Mouse (Mus musculus): ENCODE results near the gene Ccr10.
A peak's percentile ranks its signal among the peaks of the same experiment; 100 is the strongest.

Gene Ccr10

GRCm38 (mm10) chr11:101174851-101175628 lies at the start of gene Ccr10:
Gene Ccr10 (minus strand): TSS chr11:101175443.
- peak; percentile 71 for DNase-seq

- DNase-seq, result no peak
Observed at GRCm38 (mm10) chr11:101224337-101224736, 49.1 kb upstream of the Ccr10 start.

- DNase-seq, result no peak
Observed at GRCm38 (mm10) chr11:101221306-101221986, 46.2 kb upstream of the Ccr10 start.

- DNase-seq, result no peak
Observed at GRCm38 (mm10) chr11:101220853-101221252, 45.6 kb upstream of the Ccr10 start.

DNA sequence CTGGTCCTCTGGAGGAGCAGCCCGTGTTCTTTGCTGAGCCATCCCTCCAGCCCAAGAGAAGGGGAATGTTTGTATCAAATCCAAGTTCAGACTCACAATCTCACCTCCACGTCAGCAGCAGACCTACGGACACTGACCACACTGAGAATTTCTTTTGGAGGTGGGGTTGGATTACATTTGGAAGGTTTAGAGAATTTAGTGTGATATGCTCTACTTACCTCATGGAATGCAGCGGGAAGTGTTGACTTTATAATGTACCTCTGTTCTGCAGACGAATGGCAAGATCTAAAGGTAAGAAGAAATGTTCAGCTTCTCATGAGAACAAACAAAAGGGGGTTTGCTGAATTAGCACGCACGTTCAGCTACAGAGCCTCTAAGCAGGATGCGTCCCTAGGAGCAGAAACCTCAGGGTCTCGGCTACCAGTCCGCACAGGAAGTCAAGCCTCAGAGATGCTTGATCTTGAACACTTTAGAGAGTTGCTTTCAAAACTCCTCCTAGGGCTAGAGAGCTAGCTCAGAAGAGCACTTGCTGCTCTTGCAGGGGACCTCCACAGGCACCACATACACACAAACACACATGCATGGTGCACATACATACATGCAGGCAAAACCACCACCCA lies 43.3 kb upstream of the Ccr10 start:
- no peak for DNase-seq

DNA sequence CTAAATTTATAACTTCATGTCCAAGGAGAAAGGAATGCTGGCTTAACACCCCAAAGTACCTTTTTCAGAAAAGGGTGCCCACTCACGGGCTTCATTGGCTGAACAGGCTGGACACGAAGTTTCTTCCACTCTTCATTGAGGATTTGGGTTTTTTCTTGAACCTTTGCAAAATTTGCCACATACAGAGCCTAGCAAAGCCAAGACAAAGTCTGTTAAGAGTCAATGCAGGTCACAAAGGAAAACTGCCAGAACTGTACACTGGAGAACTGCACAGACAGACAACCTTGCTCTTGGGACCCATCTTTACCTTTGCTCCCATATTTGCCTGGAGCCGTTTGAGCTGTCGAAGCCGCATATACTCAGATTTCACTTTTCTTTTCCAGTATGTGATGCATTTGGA lies 41.7 kb upstream of the Ccr10 start:
- no peak for DNase-seq

DNA sequence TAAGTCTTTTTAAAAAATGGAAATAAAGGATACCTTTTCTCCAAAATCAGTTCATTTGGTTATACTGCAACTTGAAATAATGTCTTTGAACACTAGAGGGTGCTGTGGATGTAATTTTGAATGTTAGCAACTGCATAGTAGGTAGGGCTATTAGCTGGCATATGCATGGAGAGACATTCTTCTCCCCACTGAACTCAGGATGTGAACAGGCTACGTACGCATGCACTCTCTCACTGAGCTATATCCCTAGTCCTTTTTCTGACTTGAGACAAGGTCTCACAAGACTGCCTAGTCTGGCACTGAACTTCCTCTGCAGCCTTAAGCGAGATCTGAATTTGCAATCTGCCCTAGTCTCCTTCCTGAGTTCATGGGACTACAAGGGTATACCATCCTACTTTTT lies 36.7 kb upstream of the Ccr10 start:
- DNase-seq, result no peak

DNA sequence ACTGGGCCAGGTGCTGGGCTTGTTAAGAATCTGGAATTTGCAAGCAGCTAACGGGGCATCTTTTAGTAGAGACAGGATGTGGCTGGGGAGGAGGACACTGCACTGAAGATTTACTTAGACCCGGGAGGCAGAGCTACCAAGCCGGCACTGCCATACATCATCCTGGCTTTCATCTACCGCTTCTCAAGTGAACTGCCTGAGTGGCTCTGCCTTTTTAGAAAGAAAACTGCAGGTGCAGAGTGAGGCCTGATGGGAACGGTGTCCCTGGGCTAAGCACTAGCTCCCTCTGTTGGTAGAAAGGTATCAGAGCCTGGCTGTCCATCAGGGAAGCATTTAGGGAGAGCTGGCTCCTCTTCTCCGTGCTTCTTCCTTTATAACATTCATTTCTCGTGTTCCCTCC lies 25.7 kb upstream of the Ccr10 start:
- peak; percentile 85 for DNase-seq

DNA sequence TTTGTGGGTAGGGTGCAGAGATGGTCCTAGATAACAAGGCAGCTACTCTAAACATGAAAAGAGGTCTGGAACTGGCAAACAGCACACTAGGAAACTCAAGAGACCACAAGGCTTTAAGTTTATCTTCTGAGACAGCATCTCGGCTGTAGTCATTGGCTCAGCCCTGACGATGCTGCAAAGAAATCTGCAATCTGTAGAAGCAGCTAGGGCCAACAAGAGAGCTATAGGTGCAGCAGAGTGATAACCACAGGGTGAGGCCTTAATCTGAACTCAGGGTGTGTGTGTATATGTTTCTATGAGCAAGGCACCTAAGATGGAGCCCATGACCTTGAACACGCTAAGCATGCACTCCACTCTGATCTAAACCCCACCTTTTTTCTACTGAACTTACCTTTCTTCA lies 24.3 kb upstream of the Ccr10 start:
- no peak for DNase-seq

- no peak for DNase-seq
Observed at GRCm38 (mm10) chr11:101196175-101196574, 20.9 kb upstream of the Ccr10 start.

DNA sequence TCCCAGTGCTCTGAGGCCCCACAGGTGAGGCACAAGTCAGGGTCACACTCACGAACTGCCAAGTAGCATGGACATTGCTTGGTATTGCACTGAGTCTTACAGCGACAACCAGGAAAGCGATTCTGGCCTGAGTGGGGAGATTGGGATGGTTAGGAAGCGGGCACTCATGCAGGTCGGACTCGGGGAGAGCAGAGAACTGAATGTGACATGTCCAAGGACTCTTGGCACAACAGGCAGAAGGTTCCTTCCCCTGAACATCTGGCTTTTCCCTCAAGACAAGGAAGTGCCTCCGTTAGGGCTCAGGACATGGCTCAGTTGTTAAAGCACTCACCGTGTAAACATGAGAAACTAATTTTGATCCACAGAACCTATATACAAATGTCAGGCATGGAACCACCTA lies 20.3 kb upstream of the Ccr10 start:
- no peak for DNase-seq

DNA sequence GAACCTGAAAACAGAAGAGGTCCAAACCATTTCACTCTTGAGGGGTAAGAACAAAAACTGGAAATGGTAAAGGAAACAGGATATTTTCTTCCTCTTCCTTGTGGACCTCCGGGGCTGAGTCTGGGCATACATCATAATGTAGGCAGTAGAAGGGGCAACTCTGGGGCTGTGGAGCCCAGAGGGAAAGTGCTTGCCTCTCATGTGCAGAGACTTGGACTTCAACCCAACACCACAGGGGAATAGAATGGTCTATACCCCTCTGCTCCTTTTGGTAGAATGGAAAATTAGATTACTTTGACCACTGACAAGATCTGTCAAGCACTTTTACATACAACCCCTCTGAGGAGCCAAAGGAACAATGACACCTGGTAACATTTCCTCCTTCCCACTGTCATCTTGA lies 19.9 kb upstream of the Ccr10 start:
- DNase-seq, result no peak

DNA sequence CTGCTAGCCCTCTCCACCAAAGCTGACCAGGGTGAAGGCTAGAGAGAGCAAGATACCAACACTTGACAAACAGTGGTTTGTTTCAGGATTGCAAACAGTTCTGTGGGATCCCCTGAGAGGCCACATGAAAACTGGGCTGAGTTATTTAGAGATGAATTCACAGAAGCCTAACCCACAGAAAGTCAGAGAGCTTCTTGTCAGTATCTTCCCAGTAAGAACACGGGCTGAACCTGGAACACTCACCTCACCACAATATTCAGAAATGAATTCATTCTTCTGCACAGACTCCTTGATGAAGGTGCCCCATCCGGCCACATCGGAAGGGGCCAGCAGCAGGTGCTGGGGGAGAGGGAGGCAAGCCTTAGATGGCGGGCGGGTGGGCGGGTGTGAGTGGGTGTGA lies 19.4 kb upstream of the Ccr10 start:
- no peak for DNase-seq

DNA sequence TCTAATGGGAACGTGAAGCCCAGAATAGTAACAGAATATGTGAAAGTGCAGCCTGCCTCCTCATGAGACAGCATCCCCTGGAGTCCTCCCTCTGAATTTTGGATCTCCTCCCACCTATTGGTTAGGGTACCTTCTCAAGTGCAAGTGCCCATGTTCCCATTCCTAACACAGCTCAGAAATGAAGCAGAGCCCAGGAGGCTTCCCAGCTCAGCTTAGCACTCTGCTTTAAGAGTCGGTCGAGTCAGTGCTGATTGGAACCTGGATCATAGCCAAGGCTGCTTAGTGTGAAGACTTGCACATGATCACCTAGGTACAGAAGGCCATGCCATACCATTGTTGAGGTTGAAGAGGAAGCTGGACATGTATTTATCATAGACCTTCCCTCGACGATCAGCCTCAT lies 18.9 kb upstream of the Ccr10 start:
- peak; percentile 54 for DNase-seq

DNA sequence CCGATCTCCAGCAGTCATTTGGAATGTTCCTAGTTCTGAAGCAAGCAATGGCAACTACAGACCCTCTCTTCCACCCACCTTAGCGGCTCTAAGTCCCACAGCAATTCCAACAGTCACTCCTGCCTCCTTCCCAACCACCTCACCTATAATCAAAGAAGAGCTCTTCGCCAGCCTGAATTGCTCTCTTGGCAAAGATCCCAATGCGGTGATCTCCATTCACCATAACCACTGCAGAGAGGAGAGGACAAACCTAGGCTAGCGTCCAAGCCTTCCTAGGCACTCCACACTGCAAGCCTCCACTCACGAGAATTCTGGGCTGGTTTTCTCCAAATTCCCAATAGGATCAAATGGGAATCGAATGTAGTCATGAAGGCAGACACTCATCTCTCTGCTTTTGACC lies 17.8 kb upstream of the Ccr10 start:
- peak; percentile 71 for DNase-seq

GRCm38 (mm10) chr11:101192646-101193045 lies 17.4 kb upstream of the Ccr10 start:
- peak; percentile 74 for DNase-seq

DNA sequence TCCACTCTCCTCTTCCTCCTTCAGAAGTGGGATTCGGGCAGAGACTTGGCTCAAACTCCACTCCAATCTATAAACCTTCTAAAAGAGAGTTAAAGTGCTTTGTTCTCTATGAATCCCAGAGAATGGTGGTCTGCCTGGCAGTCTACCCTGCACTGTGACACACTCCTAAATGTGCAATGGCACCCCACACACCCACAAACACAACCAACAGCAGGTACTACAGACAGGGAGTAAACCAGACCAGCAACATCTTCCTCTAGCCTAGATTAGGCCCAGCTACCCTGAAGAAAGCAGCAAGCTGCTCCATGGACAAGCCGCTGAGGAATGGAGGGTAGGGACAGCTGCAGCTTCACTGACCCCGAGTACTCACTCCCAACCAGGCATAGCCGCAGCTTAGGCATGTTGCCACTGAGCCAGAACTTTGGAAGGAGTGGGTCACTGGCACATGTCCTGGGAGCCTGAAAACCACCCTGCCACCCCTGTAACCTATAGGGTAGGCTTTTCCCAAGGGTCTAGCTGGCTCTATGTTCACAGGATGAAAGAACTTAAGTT lies 16.8 kb upstream of the Ccr10 start:
- peak; percentile 72 for DNase-seq

- peak; percentile 78 for DNase-seq
Observed at GRCm38 (mm10) chr11:101190913-101191907, 16.0 kb upstream of the Ccr10 start.

DNA sequence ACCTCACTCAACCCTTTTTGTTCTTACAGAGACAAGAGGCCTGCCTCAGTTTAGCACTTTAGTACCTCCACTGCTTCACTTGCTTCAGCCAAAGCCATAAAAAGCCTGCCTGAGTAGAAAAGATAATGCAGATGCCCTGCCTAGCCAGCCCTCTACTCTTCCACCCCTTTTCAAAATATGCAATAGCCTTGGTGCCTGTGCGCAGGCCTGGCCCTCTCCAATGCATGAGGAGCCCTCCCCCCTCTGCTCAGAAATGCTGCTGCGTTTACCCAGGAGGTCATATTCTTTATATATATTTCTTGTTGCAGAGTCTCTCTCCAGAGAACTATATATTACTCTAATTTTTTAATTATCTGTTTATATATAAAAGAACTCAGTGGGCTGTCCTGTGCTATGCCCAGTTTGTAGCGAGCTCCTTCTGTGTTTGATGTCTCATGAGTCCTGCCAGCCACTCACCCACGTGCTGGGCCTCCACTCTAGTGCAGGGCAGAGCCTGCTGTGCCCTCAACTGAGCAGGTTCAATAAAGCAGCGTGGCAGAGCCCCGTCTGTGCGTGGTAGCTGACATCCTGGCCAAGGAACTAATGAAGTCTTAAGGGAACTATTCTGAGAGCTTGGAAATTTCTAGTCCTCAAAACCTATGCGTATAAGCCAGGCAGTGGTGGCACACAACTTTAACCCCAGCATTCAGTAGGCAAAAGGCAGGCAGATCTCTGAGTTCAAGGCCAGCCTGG lies 15.1 kb upstream of the Ccr10 start:
- peak; percentile 71 for DNase-seq

DNA sequence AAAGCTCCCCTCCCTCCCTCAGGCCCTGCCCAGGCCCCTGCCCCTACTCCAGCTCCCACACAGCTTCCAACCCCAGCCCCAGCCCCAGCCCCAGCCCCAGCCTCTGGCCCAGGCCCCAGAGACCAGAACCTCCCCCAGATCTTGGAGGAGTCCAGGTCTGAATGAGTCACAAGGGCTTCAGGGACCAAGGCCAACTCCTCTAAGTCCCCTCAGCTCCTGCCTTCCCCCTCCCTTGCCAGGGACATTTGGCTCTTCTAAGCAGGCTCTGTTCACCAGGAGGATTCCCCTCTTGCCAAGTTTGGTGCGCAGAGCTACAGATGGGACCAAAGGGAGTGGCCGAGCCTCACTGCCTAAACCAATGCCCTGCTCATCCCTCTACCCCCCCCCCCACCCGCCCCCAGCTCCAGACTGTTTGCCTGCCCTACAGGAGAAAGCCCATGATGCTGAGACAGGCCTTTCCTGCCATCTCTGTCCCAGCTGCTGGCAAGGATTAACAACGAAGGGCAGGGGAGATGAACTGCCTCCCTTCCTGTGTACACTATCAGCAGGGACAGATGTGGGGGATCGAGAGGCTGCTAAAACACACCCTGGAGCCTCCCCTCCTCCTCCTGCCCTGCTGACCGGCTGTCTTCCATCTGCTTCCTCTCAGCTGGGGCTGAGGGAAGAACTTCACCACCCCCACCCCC lies 14.4 kb upstream of the Ccr10 start:
- DNase-seq, result peak; percentile 98

DNA sequence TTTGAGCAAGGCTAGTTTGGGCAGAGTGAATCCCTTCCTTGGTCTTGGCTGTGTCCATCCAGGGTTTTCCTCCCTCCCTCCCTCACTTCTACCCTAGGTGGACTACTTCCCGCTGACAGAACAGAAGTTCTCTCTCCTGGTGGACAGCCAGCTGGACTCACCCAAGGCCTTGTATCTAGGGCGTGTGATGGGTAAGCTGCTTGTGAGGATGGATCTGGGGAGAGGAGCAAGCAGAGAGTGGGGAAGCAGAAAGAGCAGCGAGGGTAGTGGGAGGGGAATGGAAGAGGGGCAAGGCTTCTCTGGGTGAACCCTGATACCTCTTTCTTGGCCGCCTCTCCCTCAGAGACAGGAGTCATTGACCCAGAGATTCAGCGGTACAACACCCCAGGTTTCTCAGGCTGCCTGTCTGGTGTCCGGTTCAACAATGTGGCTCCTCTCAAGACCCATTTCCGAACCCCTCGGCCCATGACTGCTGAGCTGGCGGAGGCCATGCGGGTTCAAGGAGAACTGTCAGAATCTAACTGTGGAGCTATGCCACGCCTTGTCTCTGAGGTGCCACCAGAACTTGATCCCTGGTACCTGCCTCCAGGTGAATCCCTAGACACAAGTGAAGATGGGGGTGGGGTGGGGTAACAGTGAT lies 13.0 kb upstream of the Ccr10 start:
- DNase-seq, result peak; percentile 96

All from cerebellum, adult 9-11 months (tissue).